Mouse (Mus musculus) splenic B cell, adult 2 months (primary cell): ENCODE measurements around the gene 1700029F12Rik.
A peak's percentile ranks its signal among the peaks of the same experiment; 100 is the strongest.

Source experiments
- DNase-seq: peaks from one replicate; pipeline ENCODE4 v3.0.0-alpha.2; 2011; ENCODE audit warnings: low read depth, low spot score
- H3K27me3 ChIP-seq: 2 replicates; pipeline ENCODE4 v1.6.1; 2012; ENCODE audit warnings: mild to moderate bottlenecking, low read length, moderate library complexity, mixed read lengths; ENCODE audit not compliant: control insufficient read depth, poor library complexity, insufficient read depth, severe bottlenecking
- H3K36me3 ChIP-seq: 2 replicates; pipeline ENCODE4 v1.6.1; 2012; ENCODE audit warnings: mild to moderate bottlenecking, low read length, moderate library complexity, mixed read lengths; ENCODE audit not compliant: control insufficient read depth, poor library complexity, insufficient read depth, severe bottlenecking

The 1700029F12Rik gene

GRCm38 (mm10) chr13:96997080-96997479 lies 37.1 kb downstream of the 1700029F12Rik start:
- DNase-seq, result no peak

GRCm38 (mm10) chr13:96995243-96995642 lies 38.9 kb downstream of the 1700029F12Rik start:
- no peaks in the 10 kb centered on the region for H3K27me3 ChIP-seq
- DNase-seq, result no peak
- H3K36me3 ChIP-seq, result no peaks in the 10 kb centered on the region

More at GRCm38 (mm10) chr13:96997080-96997479, 37.1 kb downstream of the 1700029F12Rik start:
- H3K27me3 ChIP-seq, result no peaks in the 10 kb centered on the region
- H3K36me3 ChIP-seq, result no peaks in the 10 kb centered on the region

- H3K36me3 ChIP-seq, result no peaks in the 10 kb centered on the region
- DNase-seq, result no peak
- H3K27me3 ChIP-seq, result no peaks in the 10 kb centered on the region
These were observed 40.7 kb downstream of the 1700029F12Rik start for GRCm38 (mm10) chr13:96993291-96993989.

GRCm38 (mm10) chr13:96990561-96991265 lies 43.4 kb downstream of the 1700029F12Rik start:
- no peak for DNase-seq
- no peaks in the 10 kb centered on the region for H3K36me3 ChIP-seq
- no peaks in the 10 kb centered on the region for H3K27me3 ChIP-seq

- Histone ChIP-seq H3K36me3 (no peaks in the 10 kb centered on the region), H3K27me3 (no peaks in the 10 kb centered on the region)
These were observed 44.1 kb downstream of the 1700029F12Rik start for GRCm38 (mm10) chr13:96990045-96990444.

GRCm38 (mm10) chr13:96989129-96989528 lies 45.0 kb downstream of the 1700029F12Rik start:
- Histone ChIP-seq H3K36me3 (no peaks in the 10 kb centered on the region), H3K27me3 (no peaks in the 10 kb centered on the region)
- no peak for DNase-seq

More at GRCm38 (mm10) chr13:96990045-96990444, 44.1 kb downstream of the 1700029F12Rik start:
- DNase-seq, result no peak

GRCm38 (mm10) chr13:96985599-96986275 lies 48.4 kb downstream of the 1700029F12Rik start:
- Histone ChIP-seq H3K27me3 (no peaks in the 10 kb centered on the region), H3K36me3 (no peaks in the 10 kb centered on the region)
- no peak for DNase-seq

GRCm38 (mm10) chr13:96984688-96985087 lies 49.5 kb downstream of the 1700029F12Rik start:
- Histone ChIP-seq H3K36me3 (no peaks in the 10 kb centered on the region), H3K27me3 (no peaks in the 10 kb centered on the region)
- DNase-seq, result no peak

GRCm38 (mm10) chr13:96983251-96984126 lies 50.7 kb downstream of the 1700029F12Rik start:
- peak; percentile 4 for DNase-seq
- Histone ChIP-seq H3K36me3 (no peaks in the 10 kb centered on the region), H3K27me3 (no peaks in the 10 kb centered on the region)

- Histone ChIP-seq H3K27me3 (no peaks in the 10 kb centered on the region), H3K36me3 (no peaks in the 10 kb centered on the region)
- DNase-seq, result no peak
These were observed 53.6 kb downstream of the 1700029F12Rik start for GRCm38 (mm10) chr13:96980561-96980960.

GRCm38 (mm10) chr13:96976986-96977595 lies 57.1 kb downstream of the 1700029F12Rik start:
- DNase-seq, result no peak
- Histone ChIP-seq H3K27me3 (no peaks in the 10 kb centered on the region), H3K36me3 (no peaks in the 10 kb centered on the region)

- H3K36me3 ChIP-seq, result no peaks in the 10 kb centered on the region
- no peaks in the 10 kb centered on the region for H3K27me3 ChIP-seq
- no peak for DNase-seq
These were observed 60.8 kb downstream of the 1700029F12Rik start for GRCm38 (mm10) chr13:96973318-96973717.
